Mouse (Mus musculus): ENCODE results near the gene Gm43517. TPM values are rescaled to one million over a fixed set of nuclear protein-coding genes. Genes with fewer than 3 reads are reported as not detected.

Gene Gm43517
- total and polyA plus RNA-seq, 3 experiments = not detected

- H3K9me3 ChIP-seq (replicated peaks; ENCODE audit: low read length) = peaks cover 33% of the 10 kb centered on the region
- no peak overlapping the region for H3K4me2 ChIP-seq (ENCODE audit: insufficient read depth, low read depth, poor library complexity, severe bottlenecking)
- dilution Hi-C loops (cut with MboI; ENCODE audit: extremely low pct_ligation_motif_present, extremely low pct_unique_long_range_greater_than_20kb, low sequenced_read_pairs) = no loop called here
- H3K36me3 ChIP-seq (replicated peaks in 1 of 2; ENCODE audit: control insufficient read depth in 1 of 2, insufficient read depth in 1 of 2, low read length in 1 of 2) = no peaks in the 10 kb centered on the region
- H3K9ac ChIP-seq (ENCODE audit: insufficient read depth, low read depth) = no peak overlapping the region
- H3K4me1 ChIP-seq (ENCODE audit: control insufficient read depth in 1 of 2, insufficient read depth in 2 of 2) = no peaks in the 10 kb centered on the region
- TF ChIP-seq ZNF384 (IDR thresholded peaks at IDR 0.05; ENCODE audit: low read depth, low read length) (no peak), IRF4 (IDR thresholded peaks at IDR 0.05; ENCODE audit: low read depth, low read length) (no peak), MAFK (IDR thresholded peaks at IDR 0.05; ENCODE audit: insufficient replicate concordance, low read length) (no peak), USF1 (IDR thresholded peaks at IDR 0.05; ENCODE audit: low read depth, low read length) (no peak), CHD1 (IDR thresholded peaks at IDR 0.05; ENCODE audit: low read depth, low read length) (no peak), MEF2A (IDR thresholded peaks at IDR 0.05; ENCODE audit: borderline replicate concordance, low read depth, low read length) (no peak), ZKSCAN1 (IDR thresholded peaks at IDR 0.05; ENCODE audit: borderline replicate concordance, low read depth, low read length) (no peak), TBP (conservative IDR thresholded peaks at IDR 0.05; ENCODE audit: low read depth, low read length) (no peak), NRF1 (IDR thresholded peaks at IDR 0.05; ENCODE audit: low read depth, low read length) (no peak)
- no peaks in the 10 kb centered on the region for H3K27me3 ChIP-seq (replicated peaks)
- DNase-seq (ENCODE audit: extremely low read depth) = no peak
- in situ Hi-C loops (cut with MboI; ENCODE audit: low pct_ligation_motif_present, low pct_unique_long_range_greater_than_20kb, low sequenced_read_pairs) = no loop called here
- no peaks in the 10 kb centered on the region for H3K79me2 ChIP-seq (replicated peaks; ENCODE audit: control insufficient read depth, extremely low read depth, insufficient read depth, poor library complexity, severe bottlenecking)
- no peak overlapping the region for H3K27ac ChIP-seq (ENCODE audit: insufficient read depth, low read depth)
- H3K4me3 ChIP-seq (replicated peaks in 1 of 3; ENCODE audit: low read depth in 2 of 3, low read length in 2 of 3, poor library complexity in 1 of 3) = no peak overlapping the region
Observed at GRCm38 (mm10) chr12:49400853-49401118, 15.8 kb downstream of the Gm43517 start.

GRCm38 (mm10) chr12:49401119-49401795 lies 16.3 kb downstream of the Gm43517 start:
- Histone ChIP-seq H3K27ac (ENCODE audit: insufficient read depth, low read depth) (no peak overlapping the region), H3K9me3 (replicated peaks; ENCODE audit: low read length) (peaks cover 33% of the 10 kb centered on the region), H3K27me3 (replicated peaks) (no peaks in the 10 kb centered on the region), H3K4me3 (replicated peaks in 1 of 3; ENCODE audit: low read depth in 2 of 3, low read length in 2 of 3, poor library complexity in 1 of 3) (no peak overlapping the region), H3K36me3 (replicated peaks in 1 of 2; ENCODE audit: control insufficient read depth in 1 of 2, insufficient read depth in 1 of 2, low read length in 1 of 2) (no peaks in the 10 kb centered on the region), H3K4me2 (ENCODE audit: insufficient read depth, low read depth, poor library complexity, severe bottlenecking) (no peak overlapping the region), H3K4me1 (ENCODE audit: control insufficient read depth in 1 of 2, insufficient read depth in 2 of 2) (no peaks in the 10 kb centered on the region), H3K79me2 (replicated peaks; ENCODE audit: control insufficient read depth, extremely low read depth, insufficient read depth, poor library complexity, severe bottlenecking) (no peaks in the 10 kb centered on the region), H3K9ac (ENCODE audit: insufficient read depth, low read depth) (no peak overlapping the region)
- in situ Hi-C loops (cut with MboI; ENCODE audit: low pct_ligation_motif_present, low pct_unique_long_range_greater_than_20kb, low sequenced_read_pairs) (no loop called here), dilution Hi-C loops (cut with MboI; ENCODE audit: extremely low pct_ligation_motif_present, extremely low pct_unique_long_range_greater_than_20kb, low sequenced_read_pairs) (no loop called here)
- no peak for DNase-seq (ENCODE audit: extremely low read depth)
- no peak for TF ChIP-seq RAD21 (IDR thresholded peaks at IDR 0.05; ENCODE audit: low read depth, low read length)
- TF ChIP-seq NELFE (IDR thresholded peaks at IDR 0.05; ENCODE audit: low read depth, low read length) = no peak
- TF ChIP-seq ZMIZ1 (IDR thresholded peaks at IDR 0.05; ENCODE audit: low read depth, low read length) = no peak
- no peak for TF ChIP-seq PAX5 (IDR thresholded peaks at IDR 0.05; ENCODE audit: low read length)
- TF ChIP-seq IRF4 (IDR thresholded peaks at IDR 0.05; ENCODE audit: low read depth, low read length) = no peak

- Histone ChIP-seq H3K4me1 (ENCODE audit: control insufficient read depth in 1 of 2, insufficient read depth in 2 of 2) (no peaks in the 10 kb centered on the region), H3K36me3 (replicated peaks in 1 of 2; ENCODE audit: control insufficient read depth in 1 of 2, insufficient read depth in 1 of 2, low read length in 1 of 2) (no peaks in the 10 kb centered on the region), H3K79me2 (replicated peaks; ENCODE audit: control insufficient read depth, extremely low read depth, insufficient read depth, poor library complexity, severe bottlenecking) (no peaks in the 10 kb centered on the region), H3K27me3 (replicated peaks) (no peaks in the 10 kb centered on the region), H3K9me3 (replicated peaks; ENCODE audit: low read length) (peaks cover 33% of the 10 kb centered on the region), H3K4me3 (replicated peaks in 1 of 3; ENCODE audit: low read depth in 2 of 3, low read length in 2 of 3, poor library complexity in 1 of 3) (no peak overlapping the region), H3K4me2 (ENCODE audit: insufficient read depth, low read depth, poor library complexity, severe bottlenecking) (no peak overlapping the region), H3K9ac (ENCODE audit: insufficient read depth, low read depth) (no peak overlapping the region), H3K27ac (ENCODE audit: insufficient read depth, low read depth) (no peak overlapping the region)
- no peak for DNase-seq (ENCODE audit: extremely low read depth)
- dilution Hi-C loops (cut with MboI; ENCODE audit: extremely low pct_ligation_motif_present, extremely low pct_unique_long_range_greater_than_20kb, low sequenced_read_pairs) (no loop called here), in situ Hi-C loops (cut with MboI; ENCODE audit: low pct_ligation_motif_present, low pct_unique_long_range_greater_than_20kb, low sequenced_read_pairs) (no loop called here)
- no peak for TF ChIP-seq TCF12 (IDR thresholded peaks at IDR 0.05; ENCODE audit: low read depth, low read length)
Observed at GRCm38 (mm10) chr12:49401796-49402130, 16.8 kb downstream of the Gm43517 start.

Data from CH12.LX (cell line).